Mouse (Mus musculus): ENCODE data around the gene Arih2. TPM values are rescaled to one million over a fixed set of nuclear protein-coding genes. Genes with fewer than 3 reads are reported as not detected.

The Arih2 gene
- polyA plus RNA-seq, 1 experiment: 51.1 TPM

DNA sequence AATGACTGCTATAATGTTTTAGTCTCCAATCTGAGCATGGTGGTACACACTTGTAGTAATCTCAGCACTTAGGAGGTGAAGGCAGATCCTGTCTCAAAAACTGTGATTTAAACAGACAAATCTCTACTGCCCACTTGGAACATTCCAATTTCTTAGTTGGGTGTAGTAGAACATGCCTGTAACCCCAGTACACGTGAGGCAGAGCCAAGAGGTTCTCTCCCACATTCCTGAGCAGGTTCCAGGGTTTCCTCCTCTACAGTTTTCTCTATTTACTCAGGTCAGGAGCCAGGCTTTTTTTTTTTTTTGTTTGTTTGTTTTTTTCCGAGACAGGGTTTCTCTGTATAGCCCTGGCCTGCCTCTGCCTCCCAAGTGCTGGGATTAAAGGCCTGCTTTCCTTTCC is 49.2 kb downstream of the Arih2 start:
- no peak overlapping the region for H3ac ChIP-seq (ENCODE audit: control insufficient read depth, insufficient read length)
- no peak for TF ChIP-seq REST (IDR thresholded peaks at IDR 0.05; ENCODE audit: insufficient read depth, insufficient read length)
- no peak for TF ChIP-seq MAX (IDR thresholded peaks at IDR 0.05; ENCODE audit: low read depth)
- TF ChIP-seq POLR2AphosphoS2 (IDR thresholded peaks at IDR 0.05; ENCODE audit: insufficient read length, low read depth): no peak
- no peak for TF ChIP-seq USF1 (IDR thresholded peaks at IDR 0.05; ENCODE audit: low read depth)
- no peak for TF ChIP-seq E2F4 (IDR thresholded peaks at IDR 0.05; ENCODE audit: insufficient read depth)
- TF ChIP-seq SRF (IDR thresholded peaks at IDR 0.05; ENCODE audit: control insufficient read depth, insufficient read length, low read depth): no peak

DNA sequence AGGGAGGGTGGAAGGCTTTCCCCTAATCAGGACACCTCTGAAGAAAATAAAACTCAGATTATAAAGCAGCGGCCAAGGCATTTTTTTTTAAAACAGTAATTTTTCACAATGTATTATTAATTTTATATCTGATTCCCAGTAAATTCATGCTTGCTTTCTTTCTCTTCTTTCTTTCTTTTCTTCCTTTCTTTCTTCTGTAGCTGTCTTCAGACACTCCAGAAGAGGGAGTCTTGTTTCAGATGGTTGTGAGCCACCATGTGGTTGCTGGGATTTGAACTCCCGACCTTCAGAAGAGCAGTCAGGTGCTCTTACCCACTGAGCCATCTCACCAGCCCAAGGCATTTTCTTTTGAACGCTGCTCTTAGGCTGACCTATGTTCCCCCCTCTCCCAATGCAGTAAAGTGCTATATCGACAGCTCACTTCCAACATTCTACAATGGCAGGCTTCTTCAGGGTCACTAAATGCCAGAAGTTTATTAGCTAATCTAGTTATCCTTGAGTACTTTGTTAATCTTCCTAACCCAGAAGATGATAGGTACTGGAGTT is 50.1 kb downstream of the Arih2 start:
- no peaks in the 10 kb centered on the region for H3K27me3 ChIP-seq (ENCODE audit: control insufficient read depth, insufficient read depth, insufficient read length)
- TF ChIP-seq E2F4 (IDR thresholded peaks at IDR 0.05; ENCODE audit: insufficient read depth) (no peak), POLR2AphosphoS2 (IDR thresholded peaks at IDR 0.05; ENCODE audit: insufficient read length, low read depth) (no peak), TCF12 (IDR thresholded peaks at IDR 0.05; ENCODE audit: insufficient read depth, poor library complexity, severe bottlenecking) (no peak), MAX (IDR thresholded peaks at IDR 0.05; ENCODE audit: low read depth) (no peak), SRF (IDR thresholded peaks at IDR 0.05; ENCODE audit: control insufficient read depth, insufficient read length, low read depth) (no peak), MYOG (IDR thresholded peaks at IDR 0.05; ENCODE audit: control insufficient read depth in 1 of 3, insufficient read depth in 1 of 3, insufficient read length in 2 of 3, low read depth in 2 of 3) (no peak), POLR2A (IDR thresholded peaks at IDR 0.05; ENCODE audit: insufficient read length, low read depth) (no peak), CEBPB (IDR thresholded peaks at IDR 0.05; ENCODE audit: insufficient read depth, poor library complexity, severe bottlenecking) (no peak), REST (IDR thresholded peaks at IDR 0.05; ENCODE audit: insufficient read depth, insufficient read length) (no peak), MYOD1 (IDR thresholded peaks at IDR 0.05; ENCODE audit: control insufficient read depth in 1 of 3, insufficient read length in 2 of 3, low read depth in 2 of 3) (no peak), USF1 (IDR thresholded peaks at IDR 0.05; ENCODE audit: low read depth) (no peak), TCF3 (IDR thresholded peaks at IDR 0.05; ENCODE audit: insufficient read length, low read depth) (no peak)
- peaks cover 18% of the 10 kb centered on the region for H3K36me3 ChIP-seq (ENCODE audit: control insufficient read depth, insufficient read depth)
- no peak overlapping the region for H3ac ChIP-seq (ENCODE audit: control insufficient read depth, insufficient read length)
- no peak overlapping the region for H3K4me3 ChIP-seq
- no peak overlapping the region for H3K4me2 ChIP-seq (ENCODE audit: low read depth)
- H3K79me2 ChIP-seq (ENCODE audit: control insufficient read depth, insufficient read depth): no peaks in the 10 kb centered on the region

More for the DNA sequence above, 49.2 kb downstream of the Arih2 start:
- no peak overlapping the region for H3K4me3 ChIP-seq
- H3K79me2 ChIP-seq (ENCODE audit: control insufficient read depth, insufficient read depth): no peaks in the 10 kb centered on the region
- H3K36me3 ChIP-seq (ENCODE audit: control insufficient read depth, insufficient read depth): peaks cover 24% of the 10 kb centered on the region
- no peaks in the 10 kb centered on the region for H3K27me3 ChIP-seq (ENCODE audit: control insufficient read depth, insufficient read depth, insufficient read length)
- H3K4me2 ChIP-seq (ENCODE audit: low read depth): no peak overlapping the region

DNA sequence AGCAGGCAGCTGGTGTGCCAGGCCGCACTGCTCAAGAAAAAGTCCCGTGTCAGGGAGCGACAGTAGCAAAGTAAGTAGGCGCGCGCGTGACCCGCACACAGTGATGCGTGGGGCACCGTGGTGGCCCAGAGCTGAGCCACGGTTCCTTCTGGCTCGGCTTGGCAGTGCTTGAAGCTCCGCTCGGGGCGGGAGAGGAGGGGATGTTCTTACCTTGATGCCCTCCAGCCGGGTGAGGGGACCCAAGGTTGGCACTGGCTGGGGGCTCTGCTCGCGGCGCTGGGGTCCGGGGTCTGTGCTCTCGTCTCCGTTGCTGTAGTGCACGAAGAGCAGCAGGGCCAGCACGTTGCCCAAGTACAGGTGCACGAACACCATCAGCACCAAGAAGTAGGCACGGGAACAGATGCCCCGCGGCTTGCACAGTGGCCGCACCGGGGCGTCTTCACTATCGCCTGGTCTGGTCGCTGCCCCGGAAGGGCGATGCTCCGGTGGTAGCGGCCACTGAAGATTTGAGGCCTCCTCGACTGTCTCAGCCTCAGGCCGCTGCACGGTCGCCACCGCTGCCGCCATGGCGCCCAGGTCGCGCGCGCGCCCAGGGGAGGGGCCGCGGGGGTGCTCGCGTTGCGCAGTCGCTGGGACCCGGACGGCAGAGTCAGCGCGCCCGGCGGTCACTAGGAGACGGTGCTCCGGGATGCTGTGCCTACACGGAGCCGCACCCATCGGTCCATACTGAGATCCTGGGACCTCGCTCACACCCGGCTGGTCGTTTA is 52.0 kb downstream of the Arih2 start, which contains the start of gene P4htm:
Gene P4htm, minus strand, starts transcription at position 670 of the 767 bp plus-strand sequence.
- H3K36me3 ChIP-seq (ENCODE audit: control insufficient read depth, insufficient read depth): peaks cover under 1% of the 10 kb centered on the region
- H3K4me3 ChIP-seq: peak within 1 kb of the TSS; percentile 15
- TF ChIP-seq TCF12 (IDR thresholded peaks at IDR 0.05; ENCODE audit: insufficient read depth, poor library complexity, severe bottlenecking): no peak
- TF ChIP-seq POLR2AphosphoS2 (IDR thresholded peaks at IDR 0.05; ENCODE audit: insufficient read length, low read depth): no peak
- TF ChIP-seq POLR2A (IDR thresholded peaks at IDR 0.05; ENCODE audit: insufficient read length, low read depth): peak; percentile 60
- no peak for TF ChIP-seq SRF (IDR thresholded peaks at IDR 0.05; ENCODE audit: control insufficient read depth, insufficient read length, low read depth)
- TF ChIP-seq USF1 (IDR thresholded peaks at IDR 0.05; ENCODE audit: low read depth): no peak
- no peak for TF ChIP-seq E2F4 (IDR thresholded peaks at IDR 0.05; ENCODE audit: insufficient read depth)
- no peak for TF ChIP-seq MYOD1 (IDR thresholded peaks at IDR 0.05; ENCODE audit: control insufficient read depth in 1 of 3, insufficient read length in 2 of 3, low read depth in 2 of 3)
- no peak within 1 kb of the TSS for H3ac ChIP-seq (ENCODE audit: control insufficient read depth, insufficient read length)
- H3K79me2 ChIP-seq (ENCODE audit: control insufficient read depth, insufficient read depth): no peaks in the 10 kb centered on the region
- peak within 1 kb of the TSS; percentile 64 for H3K4me2 ChIP-seq (ENCODE audit: low read depth)
- H3K27me3 ChIP-seq (ENCODE audit: control insufficient read depth, insufficient read depth, insufficient read length): no peaks in the 10 kb centered on the region

DNA sequence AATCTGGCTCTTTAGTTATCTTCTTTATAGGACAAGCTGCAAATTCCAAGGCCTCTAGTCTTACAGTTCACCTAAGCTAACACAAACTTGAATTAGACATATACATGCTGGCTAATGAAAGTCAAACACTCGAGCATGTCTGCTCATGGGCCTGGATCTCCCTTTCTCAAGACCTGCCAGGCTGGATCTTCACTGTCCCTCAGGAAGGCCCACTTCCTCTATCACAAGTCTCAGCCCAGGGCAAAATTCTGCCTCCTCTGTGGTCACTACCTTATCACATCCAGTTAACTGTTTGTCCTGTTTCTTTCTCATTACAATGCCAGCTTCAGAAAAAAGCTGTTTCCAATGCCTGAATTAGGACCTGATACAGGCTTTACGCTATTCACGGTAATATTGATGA is 54.8 kb downstream of the Arih2 start:
- no peak for TF ChIP-seq MYOD1 (IDR thresholded peaks at IDR 0.05; ENCODE audit: control insufficient read depth in 1 of 3, insufficient read length in 2 of 3, low read depth in 2 of 3)
- TF ChIP-seq POLR2AphosphoS2 (IDR thresholded peaks at IDR 0.05; ENCODE audit: insufficient read length, low read depth): no peak
- no peak for TF ChIP-seq SRF (IDR thresholded peaks at IDR 0.05; ENCODE audit: control insufficient read depth, insufficient read length, low read depth)
- TF ChIP-seq MAX (IDR thresholded peaks at IDR 0.05; ENCODE audit: low read depth): no peak
- no peak for TF ChIP-seq CEBPB (IDR thresholded peaks at IDR 0.05; ENCODE audit: insufficient read depth, poor library complexity, severe bottlenecking)
- TF ChIP-seq POLR2A (IDR thresholded peaks at IDR 0.05; ENCODE audit: insufficient read length, low read depth): no peak
- TF ChIP-seq E2F4 (IDR thresholded peaks at IDR 0.05; ENCODE audit: insufficient read depth): no peak
- no peak for TF ChIP-seq TCF12 (IDR thresholded peaks at IDR 0.05; ENCODE audit: insufficient read depth, poor library complexity, severe bottlenecking)
- no peak for TF ChIP-seq USF1 (IDR thresholded peaks at IDR 0.05; ENCODE audit: low read depth)
- TF ChIP-seq TCF3 (IDR thresholded peaks at IDR 0.05; ENCODE audit: insufficient read length, low read depth): no peak
- no peak for TF ChIP-seq MYOG (IDR thresholded peaks at IDR 0.05; ENCODE audit: control insufficient read depth in 1 of 3, insufficient read depth in 1 of 3, insufficient read length in 2 of 3, low read depth in 2 of 3)
- TF ChIP-seq REST (IDR thresholded peaks at IDR 0.05; ENCODE audit: insufficient read depth, insufficient read length): no peak
- Histone ChIP-seq H3K4me2 (ENCODE audit: low read depth) (no peak overlapping the region), H3K79me2 (ENCODE audit: control insufficient read depth, insufficient read depth) (no peaks in the 10 kb centered on the region), H3K27me3 (ENCODE audit: control insufficient read depth, insufficient read depth, insufficient read length) (no peaks in the 10 kb centered on the region), H3K36me3 (ENCODE audit: control insufficient read depth, insufficient read depth) (no peaks in the 10 kb centered on the region), H3ac (ENCODE audit: control insufficient read depth, insufficient read length) (no peak overlapping the region), H3K4me3 (no peak overlapping the region)

All from myocyte (in vitro differentiated cells).